In genomic region chr2:75137133-75137982, GRCm38 (mm10) we compare ENCODE assay signal across 8 mouse cellular contexts.
DNase-seq lines count a peak whose midpoint lies in the region; ATAC-seq and TF ChIP-seq lines count a peak whose summit lies in the region.

No protein-coding gene starts in this region.

- DNase-seq in cerebellum, postnatal 10 days = peak; percentile 37 to 46
- DNase-seq in cerebellum, adult 11-12 months = no peak
- peak; percentile 5 for DNase-seq in G1E (ENCODE audit: low spot score)
- DNase-seq in kidney, adult 9 months = peak; percentile 47
- DNase-seq in layer of hippocampus, postnatal 14 days (ENCODE audit: low spot score in 2 of 2) = no peak
- no peak for DNase-seq in adipocyte (ENCODE audit: low spot score)

- H3K9me3 ChIP-seq in G1E (replicated peaks) = no peaks in the 10 kb centered on the region
- H3K9me3 ChIP-seq in forebrain, embryonic 16.5 days (ENCODE audit: control insufficient read depth, low read length) = no peaks in the 10 kb centered on the region
- H3K9me3 ChIP-seq in midbrain, embryonic 16.5 days (replicated peaks; ENCODE audit: control insufficient read depth, low read length, poor library complexity, severe bottlenecking) = no peaks in the 10 kb centered on the region

- ATAC-seq in G1E (ENCODE audit: extremely low read depth, insufficient number of reproducible peaks, low FRiP score, poor library complexity, severe bottlenecking) = no peak
- 0 out of 2 replicates have a peak, but pooled peaks have one; percentile 31 for ATAC-seq in forebrain, embryonic 16.5 days
- ATAC-seq in midbrain, embryonic 16.5 days = peak; percentile 42; the same call in 1 of the 2 replicates

- H3K27me3 ChIP-seq in G1E (ENCODE audit: insufficient read depth, low read length) = peaks cover 3% of the 10 kb centered on the region; the same call in 1 of the 2 replicates
- H3K27me3 ChIP-seq in forebrain, embryonic 16.5 days (replicated peaks; ENCODE audit: control insufficient read depth, insufficient read depth, low read length) = peaks cover 50% of the 10 kb centered on the region
- peaks cover 49% of the 10 kb centered on the region for H3K27me3 ChIP-seq in midbrain, embryonic 16.5 days (ENCODE audit: control insufficient read depth, insufficient read depth, low read depth, low read length)

- TF ChIP-seq CTCF in G1E (IDR thresholded peaks at IDR 0.05; ENCODE audit: low read depth, low read length) = no peak

- under 1% methylated on average over 42 of the region's 42 CpGs for WGBS in forebrain, embryonic 16.5 days
- 1% methylated on average over 42 of the region's 42 CpGs for WGBS in midbrain, embryonic 16.5 days

- no peaks in the 10 kb centered on the region for H3K4me1 ChIP-seq in G1E (ENCODE audit: insufficient read depth, low read depth, low read length)
- peaks cover 12% of the 10 kb centered on the region for H3K4me1 ChIP-seq in forebrain, embryonic 16.5 days (replicated peaks; ENCODE audit: control insufficient read depth, insufficient read depth, low read length)
- peaks cover 8% of the 10 kb centered on the region for H3K4me1 ChIP-seq in midbrain, embryonic 16.5 days (ENCODE audit: control insufficient read depth, insufficient read depth, low read length)

- H3K36me3 ChIP-seq in G1E (replicated peaks) = no peaks in the 10 kb centered on the region
- H3K36me3 ChIP-seq in forebrain, embryonic 16.5 days (ENCODE audit: control insufficient read depth, insufficient read depth) = no peaks in the 10 kb centered on the region
- no peaks in the 10 kb centered on the region for H3K36me3 ChIP-seq in midbrain, embryonic 16.5 days (ENCODE audit: control insufficient read depth, insufficient read depth, low read length)

- H3K9ac ChIP-seq in forebrain, embryonic 16.5 days (replicated peaks; ENCODE audit: low read depth, low read length) = peak overlapping the region; percentile 44
- peak overlapping the region; percentile 53; the same call in 1 of the 2 replicates for H3K9ac ChIP-seq in midbrain, embryonic 16.5 days (ENCODE audit: low read depth, low read length)

- H3K27ac ChIP-seq in forebrain, embryonic 16.5 days (ENCODE audit: low read length) = no peak overlapping the region
- H3K27ac ChIP-seq in midbrain, embryonic 16.5 days (ENCODE audit: low read length) = no peak overlapping the region

- H3K4me3 ChIP-seq in G1E (ENCODE audit: low read depth, low read length) = no peak overlapping the region
- peak overlapping the region; percentile 41 for H3K4me3 ChIP-seq in forebrain, embryonic 16.5 days (replicated peaks; ENCODE audit: low read length)
- peak overlapping the region; percentile 42 for H3K4me3 ChIP-seq in midbrain, embryonic 16.5 days (ENCODE audit: low read depth, low read length)

- H3K4me2 ChIP-seq in forebrain, embryonic 16.5 days (ENCODE audit: low read length) = peak overlapping the region; percentile 76
- H3K4me2 ChIP-seq in midbrain, embryonic 16.5 days (ENCODE audit: low read length) = peak overlapping the region; percentile 88

Comparison
In these comparisons a context has a peak if more than half of its experiments do, and no peak if none do; other contexts are left out.
1. DNase-seq: peak in cerebellum, postnatal 10 days (2 of 2), G1E (single experiment) and kidney, adult 9 months (single experiment); none in cerebellum, adult 11-12 months (single experiment), layer of hippocampus, postnatal 14 days (0 of 2) and adipocyte (single experiment).